Mouse (Mus musculus) ovary, adult 18-20 months (tissue): ENCODE results near the gene Atxn1.

ENCODE experiments used
- DNase-seq: peaks from one replicate; pipeline ENCODE4 v3.0.0; 2022; ENCODE audit warnings: low spot score, mixed read lengths

Atxn1 gene

GRCm38 (mm10) chr13:45900776-45901175 lies 64.0 kb downstream of the Atxn1 start:
- DNase-seq: no peak

- DNase-seq: no peak
Measured at GRCm38 (mm10) chr13:45897571-45897970, 67.2 kb downstream of the Atxn1 start.

GRCm38 (mm10) chr13:45894760-45895159 lies 70.0 kb downstream of the Atxn1 start:
- no peak for DNase-seq

GRCm38 (mm10) chr13:45894234-45894633 lies 70.6 kb downstream of the Atxn1 start:
- no peak for DNase-seq

- DNase-seq: no peak
Measured at GRCm38 (mm10) chr13:45891073-45891472, 73.7 kb downstream of the Atxn1 start.

- DNase-seq: no peak
Measured at GRCm38 (mm10) chr13:45888953-45889749, 75.7 kb downstream of the Atxn1 start.

- no peak for DNase-seq
Measured at GRCm38 (mm10) chr13:45884878-45885277, 79.9 kb downstream of the Atxn1 start.

GRCm38 (mm10) chr13:45883791-45884238 lies 81.0 kb downstream of the Atxn1 start:
- no peak for DNase-seq

- no peak for DNase-seq
Measured at GRCm38 (mm10) chr13:45882976-45883440, 81.8 kb downstream of the Atxn1 start.

GRCm38 (mm10) chr13:45880543-45880845 lies 84.3 kb downstream of the Atxn1 start:
- no peak for DNase-seq

GRCm38 (mm10) chr13:45879746-45880542 lies 84.9 kb downstream of the Atxn1 start:
- DNase-seq: no peak

- no peak for DNase-seq
Measured at GRCm38 (mm10) chr13:45876939-45877338, 87.9 kb downstream of the Atxn1 start.

- DNase-seq: no peak
Measured at GRCm38 (mm10) chr13:45876368-45876760, 88.4 kb downstream of the Atxn1 start.

- no peak for DNase-seq
Measured at GRCm38 (mm10) chr13:45875686-45876367, 89.0 kb downstream of the Atxn1 start.

- no peak for DNase-seq
Measured at GRCm38 (mm10) chr13:45874196-45874595, 90.6 kb downstream of the Atxn1 start.

GRCm38 (mm10) chr13:45872966-45873365 lies 91.8 kb downstream of the Atxn1 start:
- no peak for DNase-seq

GRCm38 (mm10) chr13:45872041-45872746 lies 92.6 kb downstream of the Atxn1 start:
- DNase-seq: no peak

- DNase-seq: no peak
Measured at GRCm38 (mm10) chr13:45871554-45871953, 93.3 kb downstream of the Atxn1 start.

- DNase-seq: no peak
Measured at GRCm38 (mm10) chr13:45868886-45869285, 95.9 kb downstream of the Atxn1 start.

GRCm38 (mm10) chr13:45867273-45867672 lies 97.5 kb downstream of the Atxn1 start:
- DNase-seq: peak; percentile 64

GRCm38 (mm10) chr13:45866615-45867245 lies 98.1 kb downstream of the Atxn1 start:
- no peak for DNase-seq
